Mouse (Mus musculus) E14TG2a.4 (cell line): ENCODE measurements at regions not wholly inside any gene's neighbourhood (a gene's known extent, or its start where the extent isn't known, plus 50 kb on each side); places are given as distances from the start of the nearest gene placed in this dataset.

Experiments
- CTCF ChIP-seq: conservative IDR thresholded peaks from 2 replicates; pipeline ENCODE4 v1.5.1; 2014; ENCODE audit warnings: low read length
- POU5F1 ChIP-seq: IDR thresholded peaks from 2 replicates; pipeline ENCODE4 v1.6.1; 2014; ENCODE audit warnings: low read length, borderline replicate concordance

GRCm38 (mm10) chr10:125833989-125834388 lies 132.0 kb upstream of the Lrig3 start:
- TF ChIP-seq CTCF (no peak), POU5F1 (no peak)
